Mouse (Mus musculus) ES-E14 (cell line): ENCODE results near the gene Ms4a1. TPM values are rescaled to one million over a fixed set of nuclear protein-coding genes. Genes with fewer than 3 reads are reported as not detected.

Experiments used
- DNase-seq: peaks from one replicate; pipeline ENCODE4 v3.0.0-alpha.2; 2013; ENCODE audit warnings: low read depth, low spot score
- H3K27ac ChIP-seq: 2 replicates; pipeline ENCODE4 v1.5.1; 2012; ENCODE audit warnings: low read depth, mild to moderate bottlenecking, low read length, moderate library complexity, mixed read lengths; ENCODE audit not compliant: poor library complexity, insufficient read depth, severe bottlenecking
- H3K36me3 ChIP-seq: 2 replicates; pipeline ENCODE4 v1.6.1; 2012; ENCODE audit warnings: mild to moderate bottlenecking, low read length, moderate library complexity, mixed read lengths; ENCODE audit not compliant: control insufficient read depth, poor library complexity, insufficient read depth, severe bottlenecking
- H3K4me1 ChIP-seq, 2 experiments: fragments of 150-350 bp in 1 of 2; sonication (generic) in 1 of 2; 2 replicates each; pipeline ENCODE4 v1.6.1; 2012; ENCODE audit warnings: low read length in 2 of 2, mild to moderate bottlenecking in 1 of 2, mixed read lengths in 1 of 2; ENCODE audit not compliant: control insufficient read depth in 2 of 2, insufficient read depth in 2 of 2, poor library complexity in 1 of 2
- H3K4me3 ChIP-seq, 2 experiments: fragments of 150-350 bp in 1 of 2; sonication (generic) in 1 of 2; 2 replicates each; pipeline ENCODE4 v1.5.1; 2012; ENCODE audit warnings: low read length in 2 of 2, low read depth in 1 of 2, mild to moderate bottlenecking in 1 of 2, mixed read lengths in 1 of 2; ENCODE audit not compliant: insufficient read depth in 1 of 2, poor library complexity in 1 of 2, severe bottlenecking in 1 of 2
- H3K9ac ChIP-seq: 2 replicates; pipeline ENCODE4 v1.6.1; 2012; ENCODE audit warnings: low read depth, mild to moderate bottlenecking, low read length, mixed read lengths; ENCODE audit not compliant: poor library complexity, insufficient read depth, severe bottlenecking
- H3K9me3 ChIP-seq: fragments of 150-350 bp; sonication (generic); 2 replicates; pipeline ENCODE4 v1.6.1; 2012; ENCODE audit warnings: low read depth, mild to moderate bottlenecking, low read length; ENCODE audit not compliant: control insufficient read depth, insufficient read depth
- CHD2 ChIP-seq: IDR thresholded peaks from 2 replicates; pipeline ENCODE4 v1.6.1; 2014; ENCODE audit warnings: mild to moderate bottlenecking, low read depth, low read length, inconsistent platforms
- HCFC1 ChIP-seq: IDR thresholded peaks from 2 replicates; pipeline ENCODE4 v1.6.1; 2012; ENCODE audit warnings: low read length, inconsistent platforms, borderline replicate concordance; ENCODE audit not compliant: insufficient read depth
- MAFK ChIP-seq: IDR thresholded peaks from 2 replicates; pipeline ENCODE4 v1.6.1; 2014; ENCODE audit warnings: mild to moderate bottlenecking, low read depth, low read length, inconsistent platforms; ENCODE audit not compliant: insufficient read depth
- ZC3H11A ChIP-seq: IDR thresholded peaks from 2 replicates; pipeline ENCODE4 v1.6.1; 2012; ENCODE audit warnings: low read depth, mild to moderate bottlenecking, inconsistent platforms, low read length, borderline replicate concordance
- ZNF384 ChIP-seq: IDR thresholded peaks from 2 replicates; pipeline ENCODE4 v1.6.1; 2012; ENCODE audit warnings: low read depth, low read length, inconsistent platforms
- in situ Hi-C, 2 experiments: fragments of 600-800 bp; cut with MboI; formaldehyde crosslinking; loops; one replicate each; pipeline ENCODE4 v1.15.1; 2025; ENCODE audit warnings: low sequenced_read_pairs in 2 of 2, inconsistent platforms in 1 of 2; ENCODE audit not compliant: unreplicated experiment in 2 of 2
- total RNA-seq: library from RNA; depleted of rRNA; stranded (reverse); fragments of 300-350 nt; gene quantifications from 2 replicates; pipeline ENCODE4 v1.2.3, GENCODE M21; 2012; rRNA removed

Ms4a1 gene
- total RNA-seq, 1 experiment = 0.62 TPM

DNA sequence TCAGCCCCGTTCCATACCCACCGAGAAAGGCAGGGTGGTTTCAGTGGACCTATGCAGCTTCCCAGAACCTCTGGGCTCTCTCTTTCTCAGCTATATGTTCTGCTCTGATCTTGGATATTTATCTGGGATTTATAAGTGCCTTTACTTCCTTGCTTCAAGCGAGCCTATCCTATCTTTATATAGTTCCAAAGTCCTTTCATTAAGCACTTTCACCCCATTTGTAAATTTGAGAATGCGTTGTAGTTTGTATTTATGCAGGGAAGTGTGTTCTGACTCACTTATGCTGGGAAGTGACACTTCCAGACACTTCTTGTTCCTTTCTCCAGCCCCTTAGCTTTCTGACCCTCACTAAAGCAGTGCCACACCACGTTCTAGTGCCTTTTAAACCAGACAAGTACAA lies 33.7 kb downstream of the Ms4a1 start, which contains the start of gene Ms4a12:
Gene Ms4a12 (minus strand): TSS at position 101 of the 400 bp plus-strand sequence.
- no peak for TF ChIP-seq ZNF384
- no peak for TF ChIP-seq HCFC1
- no peak for TF ChIP-seq CHD2
- no peak for TF ChIP-seq MAFK
- TF ChIP-seq ZC3H11A = no peak
- no peak within 1 kb of the TSS for H3K9ac ChIP-seq
- no peaks in the 10 kb centered on the region for H3K4me1 ChIP-seq
- no peaks in the 10 kb centered on the region for H3K36me3 ChIP-seq
- H3K4me3 ChIP-seq = no peak within 1 kb of the TSS
- no peaks in the 10 kb centered on the region for H3K9me3 ChIP-seq
- H3K27ac ChIP-seq = no peak within 1 kb of the TSS
- in situ Hi-C loops = no loop called here
- no peak for DNase-seq

Other genes with a start within 250 kb of the Ms4a1 start
- gene Ms4a18, start 248.2 kb downstream of the Ms4a1 start, total RNA-seq = not detected in 2 replicates
- not detected in 2 replicates for gene Ms4a8a, start 185.1 kb downstream of the Ms4a1 start, total RNA-seq
- gene 1700017D01Rik, start 135.4 kb downstream of the Ms4a1 start, total RNA-seq = not detected in 2 replicates
- not detected in 2 replicates for gene 1700025F22Rik, start 100.9 kb downstream of the Ms4a1 start, total RNA-seq
- not detected in 2 replicates for gene Ms4a13, start 69.5 kb downstream of the Ms4a1 start, total RNA-seq
- not detected in 2 replicates for gene Ms4a12, start 33.8 kb downstream of the Ms4a1 start, total RNA-seq
- gene Ms4a5, start 17.6 kb upstream of the Ms4a1 start, total RNA-seq = 0.53 TPM in 1 of 2 replicates, not detected in the other
- 0.69 and 0.71 TPM in 2 replicates for gene Ms4a14, start 48.2 kb upstream of the Ms4a1 start, total RNA-seq
- gene Ms4a7, start 69.9 kb upstream of the Ms4a1 start, total RNA-seq = 0.36 and 0.42 TPM in 2 replicates
- gene Ms4a4a, start 109.3 kb upstream of the Ms4a1 start, total RNA-seq = not detected in 2 replicates
- gene Ms4a4c, start 138.5 kb upstream of the Ms4a1 start, total RNA-seq = not detected in 2 replicates
- gene Ms4a4b, start 177.3 kb upstream of the Ms4a1 start, total RNA-seq = not detected in 2 replicates
- not detected in 2 replicates for gene Ms4a6c, start 203.1 kb upstream of the Ms4a1 start, total RNA-seq
- gene Gm8369, start 219.7 kb upstream of the Ms4a1 start, total RNA-seq = not detected in 2 replicates